Mouse (Mus musculus) small intestine, adult 2 months (tissue): ENCODE results near the gene Cep41.

Experiments used
- CTCF ChIP-seq: fragments of 200-500 bp; IDR thresholded peaks from 2 replicates; pipeline ENCODE4 v1.5.1; 2012; ENCODE audit warnings: low read depth, mild to moderate bottlenecking, control low read depth, inconsistent platforms, low read length, moderate library complexity, mixed read lengths; ENCODE audit not compliant: insufficient replicate concordance, insufficient read length; ENCODE audit errors: extremely low read depth
- POLR2A ChIP-seq: fragments of 200-500 bp; IDR thresholded peaks from 2 replicates; pipeline ENCODE4 v1.6.1; 2012; ENCODE audit warnings: low read depth, mild to moderate bottlenecking, control low read depth, inconsistent platforms, low read length, moderate library complexity

- no peak for TF ChIP-seq CTCF
- TF ChIP-seq POLR2A: no peak
Measured at GRCm38 (mm10) chr6:30711365-30711763, 17.8 kb upstream of the Cep41 start.
